Mouse (Mus musculus) layer of hippocampus, adult 9-10 months (tissue): ENCODE measurements at regions not wholly inside any gene's neighbourhood (a gene's known extent, or its start where the extent isn't known, plus 50 kb on each side); places are given as distances from the start of the nearest gene placed in this dataset.

Source experiments
- DNase-seq: peaks from one replicate; pipeline ENCODE4 v3.0.0; 2022; ENCODE audit warnings: low spot score

- no peak for DNase-seq
These were observed 87.0 kb upstream of the Gm11983 start for GRCm38 (mm10) chr11:6924476-6924875.

- DNase-seq: no peak
These were observed 86.5 kb upstream of the Gm11983 start for GRCm38 (mm10) chr11:6923917-6924316.

GRCm38 (mm10) chr11:6918546-6918945, 81.1 kb upstream of the Gm11983 start:
- no peak for DNase-seq

- no peak for DNase-seq
These were observed 68.2 kb upstream of the Gm11983 start for GRCm38 (mm10) chr11:6905630-6906029.

- no peak for DNase-seq
These were observed 65.5 kb upstream of the Gm11983 start for GRCm38 (mm10) chr11:6902991-6903390.

- DNase-seq: no peak
These were observed 64.8 kb upstream of the Gm11983 start for GRCm38 (mm10) chr11:6902271-6902670.

GRCm38 (mm10) chr11:6900769-6901481, 63.5 kb upstream of the Gm11983 start:
- no peak for DNase-seq

- DNase-seq: no peak
These were observed 62.9 kb upstream of the Gm11983 start for GRCm38 (mm10) chr11:6900357-6900756.

GRCm38 (mm10) chr11:6899271-6900005, 62.0 kb upstream of the Gm11983 start:
- DNase-seq: no peak

- DNase-seq: no peak
These were observed 61.1 kb upstream of the Gm11983 start for GRCm38 (mm10) chr11:6898357-6899097.

GRCm38 (mm10) chr11:6895786-6896093, 58.3 kb upstream of the Gm11983 start:
- DNase-seq: no peak

GRCm38 (mm10) chr11:6894911-6895785, 57.7 kb upstream of the Gm11983 start:
- no peak for DNase-seq

- DNase-seq: no peak
These were observed 56.3 kb upstream of the Gm11983 start for GRCm38 (mm10) chr11:6893734-6894133.

GRCm38 (mm10) chr11:6893063-6893462, 55.6 kb upstream of the Gm11983 start:
- DNase-seq: no peak

- DNase-seq: no peak
These were observed 53.0 kb upstream of the Gm11983 start for GRCm38 (mm10) chr11:6890450-6890849.

- no peak for DNase-seq
These were observed 52.3 kb upstream of the Gm11983 start for GRCm38 (mm10) chr11:6889660-6890185.

- DNase-seq: no peak
These were observed 51.7 kb upstream of the Gm11983 start for GRCm38 (mm10) chr11:6889120-6889519.
